Mouse (Mus musculus) liver, adult (tissue): ENCODE data around the gene Elovl7.
A peak's percentile ranks its signal among the peaks of the same experiment; 100 is the strongest.

Experiments
- GATA4 ChIP-seq: IDR thresholded peaks from 2 replicates; pipeline ENCODE4 v1.6.1; 2014; ENCODE audit warnings: mild to moderate bottlenecking, low read length; ENCODE audit not compliant: insufficient replicate concordance

Elovl7 gene

GRCm38 (mm10) chr13:108315702-108316486 is 101.7 kb downstream of the Elovl7 start, which contains the start of gene Depdc1b:
Depdc1b (plus strand) TSS chr13:108316332.
- TF ChIP-seq GATA4 = peak; percentile 98

GRCm38 (mm10) chr13:108316487-108316903 is 102.3 kb downstream of the Elovl7 start:
- TF ChIP-seq GATA4 = no peak

- no peak for TF ChIP-seq GATA4
Measured at GRCm38 (mm10) chr13:108317414-108317813, 103.2 kb downstream of the Elovl7 start.

- no peak for TF ChIP-seq GATA4
Measured at GRCm38 (mm10) chr13:108319028-108319427, 104.8 kb downstream of the Elovl7 start.

GRCm38 (mm10) chr13:108320216-108320615 is 106.0 kb downstream of the Elovl7 start:
- no peak for TF ChIP-seq GATA4

GRCm38 (mm10) chr13:108322466-108322865 is 108.3 kb downstream of the Elovl7 start:
- TF ChIP-seq GATA4 = no peak

GRCm38 (mm10) chr13:108323317-108323716 is 109.1 kb downstream of the Elovl7 start:
- TF ChIP-seq GATA4 = no peak

GRCm38 (mm10) chr13:108323866-108324829 is 109.9 kb downstream of the Elovl7 start:
- TF ChIP-seq GATA4 = no peak

- TF ChIP-seq GATA4 = no peak
Measured at GRCm38 (mm10) chr13:108325871-108326270, 111.7 kb downstream of the Elovl7 start.

GRCm38 (mm10) chr13:108326351-108326750 is 112.1 kb downstream of the Elovl7 start:
- TF ChIP-seq GATA4 = no peak

- TF ChIP-seq GATA4 = no peak
Measured at GRCm38 (mm10) chr13:108327047-108327446, 112.8 kb downstream of the Elovl7 start.

- no peak for TF ChIP-seq GATA4
Measured at GRCm38 (mm10) chr13:108328406-108329180, 114.4 kb downstream of the Elovl7 start.

- TF ChIP-seq GATA4 = no peak
Measured at GRCm38 (mm10) chr13:108329693-108330092, 115.5 kb downstream of the Elovl7 start.
